Mouse (Mus musculus) gastrocnemius, adult 2 months (tissue): ENCODE measurements around the gene Fat3. TPM values are rescaled to one million over a fixed set of nuclear protein-coding genes. Genes with fewer than 3 reads are reported as not detected.

Source experiments
- DNase-seq: peaks from one replicate; pipeline ENCODE4 v3.0.0; 2022
- H3K27ac ChIP-seq: fragments of 200-600 bp; 2 replicates; pipeline ENCODE4 v1.8.1; 2022; ENCODE audit warnings: mild to moderate bottlenecking
- H3K4me3 ChIP-seq: fragments of 200-600 bp; 2 replicates; pipeline ENCODE4 v1.8.1; 2022; ENCODE audit warnings: mild to moderate bottlenecking, moderate library complexity
- CTCF ChIP-seq: fragments of 200-600 bp; IDR thresholded peaks from 2 replicates; pipeline ENCODE4 v1.8.1; 2022; ENCODE audit warnings: antibody characterized with exemption, mild to moderate bottlenecking, moderate library complexity
- intact Hi-C: fragments of 180-260 bp; cut with DNase I; formaldehyde crosslinking; loops from one replicate; pipeline ENCODE4 v1.15.1; 2025
- total RNA-seq, 2 experiments: library from RNA; stranded (reverse); gene quantifications; 2 replicates each; pipeline ENCODE4 v1.2.3; 2021

The Fat3 gene
- total RNA-seq, 2 experiments from 2014 or later = 0.26 to 0.64 TPM

- no peak for DNase-seq
- no peak for TF ChIP-seq CTCF
- intact Hi-C loops = no loop called here
- no peak overlapping the region for H3K27ac ChIP-seq
- no peak overlapping the region for H3K4me3 ChIP-seq
These were observed 206.9 kb downstream of the Fat3 start for GRCm38 (mm10) chr9:16293928-16294806.

DNA sequence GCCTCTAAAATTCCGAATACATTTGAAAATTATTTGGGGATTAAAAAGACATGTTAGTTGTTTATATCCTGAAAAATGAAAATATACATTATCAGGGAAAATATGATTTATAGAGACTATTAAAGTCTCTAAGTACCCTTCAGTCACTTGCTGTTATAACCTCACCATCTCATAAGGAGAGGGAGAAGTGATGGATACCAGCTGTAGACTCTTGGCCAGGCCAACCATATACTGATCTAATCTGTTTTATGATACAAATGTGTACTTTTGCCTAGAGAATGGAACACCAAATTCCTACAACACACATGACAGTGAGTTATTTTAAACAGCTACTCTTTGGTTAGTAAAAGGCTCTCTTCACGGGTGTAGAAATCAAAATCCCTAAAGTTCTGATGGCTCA is 208.6 kb downstream of the Fat3 start:
- no peak overlapping the region for H3K27ac ChIP-seq
- H3K4me3 ChIP-seq = no peak overlapping the region
- intact Hi-C loops = no loop called here
- DNase-seq = no peak
- no peak for TF ChIP-seq CTCF

DNA sequence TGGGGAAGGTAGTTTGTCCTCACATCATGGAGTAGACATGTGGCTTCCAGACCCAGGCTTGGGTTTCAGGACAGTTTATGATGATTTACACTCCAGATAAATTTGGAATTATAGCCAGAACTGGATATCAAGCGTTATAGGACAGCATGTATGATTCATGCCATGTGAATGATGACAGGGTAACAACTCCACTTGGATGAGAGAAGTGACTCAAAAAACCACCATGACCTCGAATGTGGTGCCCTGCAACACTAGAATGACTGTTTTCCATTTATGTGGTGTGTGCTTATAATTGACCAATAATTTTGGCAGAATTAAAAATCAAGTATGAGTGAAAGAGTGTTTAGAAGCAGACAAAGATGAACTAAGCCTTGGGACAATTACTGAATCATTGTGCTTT is 210.2 kb downstream of the Fat3 start:
- Histone ChIP-seq H3K27ac (no peak overlapping the region), H3K4me3 (no peak overlapping the region)
- TF ChIP-seq CTCF = no peak
- no peak for DNase-seq
- intact Hi-C loops = no loop called here

DNA sequence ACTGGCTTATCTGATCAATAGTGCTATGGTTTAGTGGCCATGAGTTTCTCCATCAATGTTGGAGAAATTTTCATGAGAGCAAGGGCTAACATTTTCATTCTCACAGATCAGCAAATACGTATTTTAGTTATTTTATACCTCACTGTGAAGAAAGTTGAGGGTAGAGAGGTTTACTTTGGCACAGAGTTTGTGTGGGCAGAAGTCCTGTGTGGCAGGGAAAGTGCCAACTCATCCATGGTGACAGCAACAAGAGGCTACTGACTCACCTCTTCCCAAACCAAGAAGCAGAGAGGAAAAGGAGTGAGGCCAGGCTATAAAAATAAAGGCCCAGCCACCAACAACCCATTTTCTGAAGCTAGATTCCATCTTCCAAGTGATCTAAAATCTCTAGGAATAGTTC is 218.1 kb downstream of the Fat3 start:
- DNase-seq = no peak
- no peak for TF ChIP-seq CTCF
- Histone ChIP-seq H3K4me3 (no peak overlapping the region), H3K27ac (no peak overlapping the region)
- intact Hi-C loops = no loop called here

- TF ChIP-seq CTCF = no peak
- DNase-seq = no peak
- Histone ChIP-seq H3K27ac (no peak overlapping the region), H3K4me3 (no peak overlapping the region)
- intact Hi-C loops = no loop called here
These were observed 218.7 kb downstream of the Fat3 start for GRCm38 (mm10) chr9:16282291-16282804.

- no peak overlapping the region for H3K4me3 ChIP-seq
- H3K27ac ChIP-seq = no peak overlapping the region
- no peak for DNase-seq
- intact Hi-C loops = no loop called here
- TF ChIP-seq CTCF = no peak
These were observed 225.5 kb downstream of the Fat3 start for GRCm38 (mm10) chr9:16275589-16275988.

DNA sequence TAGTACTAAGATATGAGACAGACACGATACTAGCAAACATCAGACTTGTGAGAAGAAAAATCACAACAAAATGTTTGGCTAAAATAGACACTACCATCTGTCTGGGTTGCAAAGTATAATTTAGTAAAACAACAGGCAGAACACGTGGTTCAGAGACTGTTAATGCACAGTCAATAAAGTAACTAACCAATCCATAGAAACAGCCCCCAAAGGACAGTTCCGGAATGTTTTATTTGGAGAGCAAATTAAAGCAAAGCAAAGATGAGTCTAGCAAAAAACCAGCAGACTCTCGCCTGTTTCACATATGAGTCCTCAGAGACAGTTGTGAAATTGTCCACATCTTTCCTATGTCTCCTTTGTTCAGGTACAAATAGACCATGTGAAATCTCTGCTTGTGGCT is 227.0 kb downstream of the Fat3 start:
- H3K4me3 ChIP-seq = no peak overlapping the region
- H3K27ac ChIP-seq = no peak overlapping the region
- intact Hi-C loops = no loop called here
- DNase-seq = no peak
- TF ChIP-seq CTCF = no peak

DNA sequence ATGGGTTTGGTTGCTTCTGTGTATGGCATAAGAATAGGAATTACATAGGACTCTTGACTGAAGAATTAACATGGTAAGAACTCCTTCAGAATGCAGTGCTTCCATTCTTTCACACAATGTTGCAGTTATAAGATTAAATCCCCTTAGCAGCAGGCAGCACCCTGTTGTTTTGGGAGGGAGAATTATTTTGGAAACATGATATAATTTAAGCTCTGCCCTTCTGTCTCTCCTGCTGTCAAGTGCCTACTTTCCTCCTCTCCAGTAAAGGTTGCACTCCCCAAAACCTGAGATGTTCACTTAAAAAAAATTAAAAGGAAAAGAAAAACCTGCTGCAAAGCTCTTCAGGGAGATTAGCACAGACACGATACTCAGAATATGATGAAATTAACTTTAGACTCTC is 228.3 kb downstream of the Fat3 start:
- Histone ChIP-seq H3K4me3 (no peak overlapping the region), H3K27ac (no peak overlapping the region)
- intact Hi-C loops = no loop called here
- DNase-seq = no peak
- no peak for TF ChIP-seq CTCF

GRCm38 (mm10) chr9:16270768-16271114 is 230.3 kb downstream of the Fat3 start:
- no peak for DNase-seq
- intact Hi-C loops = no loop called here
- Histone ChIP-seq H3K27ac (no peak overlapping the region), H3K4me3 (no peak overlapping the region)
- no peak for TF ChIP-seq CTCF

DNA sequence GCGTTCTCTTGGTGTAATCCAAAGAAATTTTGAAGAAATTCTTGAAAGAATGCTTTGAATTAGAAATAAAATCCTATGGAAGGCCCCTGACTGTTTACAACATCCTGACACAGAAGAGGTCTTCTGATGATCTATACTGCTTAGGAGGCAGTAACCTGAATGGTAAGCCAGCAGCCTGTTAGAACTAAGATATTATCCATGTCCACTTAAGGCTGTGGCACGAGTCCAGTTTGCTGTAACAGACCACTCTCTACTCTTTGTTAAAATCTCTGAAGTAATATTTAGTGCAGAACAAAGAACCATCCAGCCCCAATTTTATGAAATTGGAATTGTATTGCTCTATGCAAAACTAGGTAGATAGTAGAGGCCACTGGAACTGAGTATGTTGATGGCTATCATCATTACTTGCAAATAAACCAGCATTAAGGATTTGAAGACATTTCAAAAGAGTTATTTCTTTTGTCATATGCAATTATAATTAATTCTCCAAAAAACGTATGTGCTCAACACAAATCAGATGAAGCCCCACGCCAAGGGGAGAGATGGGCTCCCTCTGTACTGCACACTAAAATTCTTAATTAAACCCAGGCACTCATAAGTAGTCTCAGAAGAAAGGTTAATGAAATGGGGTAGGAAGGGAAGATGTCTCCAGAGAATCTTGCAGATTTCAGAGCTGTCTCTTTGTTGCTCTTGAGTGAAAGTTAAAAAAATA is 230.9 kb downstream of the Fat3 start:
- no peak for TF ChIP-seq CTCF
- intact Hi-C loops = no loop called here
- H3K27ac ChIP-seq = no peak overlapping the region
- H3K4me3 ChIP-seq = no peak overlapping the region
- DNase-seq = no peak

DNA sequence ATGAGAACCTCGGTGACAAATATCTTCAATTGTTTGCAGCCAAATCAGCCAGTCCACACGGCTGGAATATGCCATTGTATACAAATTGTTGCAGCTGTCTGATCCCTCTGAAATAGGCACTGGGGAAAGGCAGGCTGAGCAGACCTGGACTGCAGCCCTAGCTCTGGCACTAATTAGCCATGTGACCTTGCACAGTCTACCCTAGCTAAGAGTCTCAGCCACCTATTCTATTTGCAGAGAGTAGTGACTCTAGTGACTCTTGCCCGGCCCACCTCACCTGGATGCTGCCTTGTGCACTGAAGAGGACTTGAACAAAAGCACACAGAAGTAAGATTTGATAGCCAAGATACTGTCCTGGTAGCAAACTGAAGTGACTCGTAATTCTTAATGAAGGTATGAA is 235.6 kb downstream of the Fat3 start:
- no peak for TF ChIP-seq CTCF
- intact Hi-C loops = no loop called here
- no peak overlapping the region for H3K27ac ChIP-seq
- no peak for DNase-seq
- H3K4me3 ChIP-seq = no peak overlapping the region

- DNase-seq = no peak
- H3K27ac ChIP-seq = no peak overlapping the region
- TF ChIP-seq CTCF = no peak
- H3K4me3 ChIP-seq = no peak overlapping the region
- intact Hi-C loops = no loop called here
These were observed 243.7 kb downstream of the Fat3 start for GRCm38 (mm10) chr9:16257241-16257840.

DNA sequence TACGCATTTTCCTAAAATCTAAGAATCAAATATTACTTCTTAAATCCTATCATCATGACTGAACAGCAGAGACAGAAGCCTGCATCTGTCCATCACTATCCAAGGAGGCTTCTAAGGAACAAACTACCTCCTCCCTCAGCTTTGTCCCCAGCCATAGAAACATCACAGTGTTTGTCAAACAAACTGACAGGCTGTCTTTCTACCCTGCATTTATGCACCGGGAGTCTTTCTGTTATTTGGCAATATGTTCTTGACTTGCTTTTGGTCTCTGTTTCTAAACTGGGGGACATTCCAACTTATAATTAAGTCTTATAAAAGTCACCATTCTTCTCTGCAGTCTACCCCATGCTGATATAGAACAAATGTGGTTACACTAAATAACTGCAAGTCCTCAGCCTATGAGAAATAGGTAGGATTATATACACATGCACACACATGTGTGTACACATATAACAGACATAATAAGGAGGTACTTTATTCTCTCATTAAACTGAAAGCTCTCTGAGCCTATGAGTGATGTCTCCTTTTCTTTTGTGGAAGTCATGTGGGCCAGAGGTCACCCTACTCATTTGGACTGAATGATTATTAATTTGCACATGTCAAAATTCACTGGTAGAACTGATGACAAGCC is 244.4 kb downstream of the Fat3 start:
- Histone ChIP-seq H3K27ac (no peak overlapping the region), H3K4me3 (no peak overlapping the region)
- DNase-seq = no peak
- no peak for TF ChIP-seq CTCF
- intact Hi-C loops = no loop called here
